Mouse (Mus musculus) stomach, postnatal 0 days (tissue): Measurements from ENCODE around the gene Mfn2.

Source experiments
- CTCF ChIP-seq: IDR thresholded peaks from 2 replicates; pipeline ENCODE4 v1.5.1; 2016; ENCODE audit warnings: antibody characterized with exemption, low read depth, mild to moderate bottlenecking, moderate library complexity
- EP300 ChIP-seq: optimal IDR thresholded peaks from 2 replicates; pipeline ENCODE3; 2016; ENCODE audit warnings: antibody characterized with exemption

GRCm38 (mm10) chr4:147850776-147851175 is 53.7 kb downstream of the Mfn2 start:
- TF ChIP-seq CTCF (no peak), EP300 (no peak)
